Mouse (Mus musculus) myocyte (in vitro differentiated cells): ENCODE measurements at regions not wholly inside any gene's neighbourhood (a gene's known extent, or its start where the extent isn't known, plus 50 kb on each side); places are given as distances from the start of the nearest gene placed in this dataset.

ENCODE experiments used
- E2F4 ChIP-seq: IDR thresholded peaks from one replicate; pipeline ENCODE4 v1.6.1; 2011; ENCODE audit warnings: mild to moderate bottlenecking, control low read depth, moderate library complexity; ENCODE audit not compliant: insufficient read depth
- MAX ChIP-seq: IDR thresholded peaks from one replicate; pipeline ENCODE4 v1.6.1; 2011; ENCODE audit warnings: low read depth, mild to moderate bottlenecking, control low read depth
- MYOD1 ChIP-seq, 3 experiments: IDR thresholded peaks; one replicate each; pipeline ENCODE4 v1.6.1; 2011; ENCODE audit warnings: control low read depth in 2 of 3, low read depth in 2 of 3, mild to moderate bottlenecking in 2 of 3, moderate library complexity in 1 of 3; ENCODE audit not compliant: insufficient read length in 2 of 3, control insufficient read depth in 1 of 3
- MYOG ChIP-seq, 3 experiments: IDR thresholded peaks; one replicate each; pipeline ENCODE4 v1.6.1; 2011; ENCODE audit warnings: control low read depth in 2 of 3, low read depth in 2 of 3, mild to moderate bottlenecking in 2 of 3; ENCODE audit not compliant: insufficient read length in 2 of 3, control insufficient read depth in 1 of 3, insufficient read depth in 1 of 3
- POLR2A ChIP-seq: IDR thresholded peaks from one replicate; pipeline ENCODE4 v1.6.1; 2011; ENCODE audit warnings: low read depth, mild to moderate bottlenecking, control low read depth, moderate library complexity; ENCODE audit not compliant: insufficient read length
- REST ChIP-seq: IDR thresholded peaks from one replicate; pipeline ENCODE4 v1.6.1; 2011; ENCODE audit warnings: mild to moderate bottlenecking, control low read depth, moderate library complexity; ENCODE audit not compliant: insufficient read depth, insufficient read length
- TCF12 ChIP-seq: IDR thresholded peaks from one replicate; pipeline ENCODE4 v1.6.1; 2011; ENCODE audit warnings: mild to moderate bottlenecking, control low read depth; ENCODE audit not compliant: poor library complexity, insufficient read depth, severe bottlenecking
- TCF3 ChIP-seq: IDR thresholded peaks from one replicate; pipeline ENCODE4 v1.6.1; 2011; ENCODE audit warnings: low read depth, control low read depth; ENCODE audit not compliant: insufficient read length
- USF1 ChIP-seq: IDR thresholded peaks from one replicate; pipeline ENCODE4 v1.6.1; 2011; ENCODE audit warnings: low read depth, mild to moderate bottlenecking, control low read depth, moderate library complexity

GRCm38 (mm10) chr3:41132889-41133288 is 50.0 kb upstream of the Pgrmc2 start:
- TF ChIP-seq MAX (no peak), POLR2A (no peak), USF1 (no peak), MYOD1 (IDR thresholded peaks at IDR 0.05; ENCODE audit: control insufficient read depth in 1 of 3, insufficient read length in 2 of 3, low read depth in 2 of 3) (no peak), MYOG (IDR thresholded peaks at IDR 0.05; ENCODE audit: control insufficient read depth in 1 of 3, insufficient read depth in 1 of 3, insufficient read length in 2 of 3, low read depth in 2 of 3) (no peak), E2F4 (no peak), TCF12 (no peak), TCF3 (no peak), REST (no peak)
